Mouse (Mus musculus) midbrain, embryonic 10.5 days (tissue): ENCODE measurements around the gene Gngt2. TPM values are rescaled to one million over a fixed set of nuclear protein-coding genes. Genes with fewer than 3 reads are reported as not detected.

ENCODE experiments used
- DNase-seq: peaks from one replicate; pipeline ENCODE4 v3.0.0-alpha.2; 2017; ENCODE audit warnings: low spot score
- H3K27ac ChIP-seq: fragments of 300-500 bp; sonication (generic); replicated peaks from 2 replicates; pipeline ENCODE4 v1.5.1; 2016; ENCODE audit warnings: mild to moderate bottlenecking
- H3K27me3 ChIP-seq: fragments of 300-500 bp; sonication (generic); 2 replicates; pipeline ENCODE4 v1.6.1; 2016; ENCODE audit warnings: low read depth, mild to moderate bottlenecking; ENCODE audit not compliant: poor library complexity, severe bottlenecking
- H3K36me3 ChIP-seq: fragments of 300-500 bp; sonication (generic); 2 replicates; pipeline ENCODE4 v1.6.1; 2016; ENCODE audit warnings: mild to moderate bottlenecking, moderate library complexity
- H3K4me1 ChIP-seq: fragments of 300-500 bp; sonication (generic); 2 replicates; pipeline ENCODE4 v1.6.1; 2016
- H3K4me3 ChIP-seq: fragments of 300-500 bp; sonication (generic); 2 replicates; pipeline ENCODE4 v1.5.1; 2016; ENCODE audit warnings: mild to moderate bottlenecking, moderate library complexity
- H3K9me3 ChIP-seq: fragments of 300-500 bp; sonication (generic); replicated peaks from 2 replicates; pipeline ENCODE4 v1.6.1; 2016; ENCODE audit warnings: mild to moderate bottlenecking
- WGBS: fragments of 180-500 bp; shearing (Covaris S2); methylation state at CpG from one replicate; pipeline ENCODE4 v1.1.7; 2016; 5-methylcytosine and 5-hydroxymethylcytosine counted together
- polyA plus RNA-seq: library from polyadenylated mRNA; unstranded; fragments of >200 nt; fragmentation: Nextera tagmentation; extraction: Ambion mirVana; gene quantifications from 2 replicates; pipeline ENCODE4 v1.2.1, GENCODE M21; 2016

Gene Gngt2
- polyA plus RNA-seq, 1 experiment from 2014 or later = 6.1 TPM

- H3K27ac ChIP-seq = no peak overlapping the region
- H3K9me3 ChIP-seq = peaks cover 7% of the 10 kb centered on the region
- 0 out of 2 replicates have a peak, but pooled peaks cover 5% of the 10 kb centered on the region for H3K27me3 ChIP-seq
- DNase-seq = no peak
- 78% methylated on average over 4 of the region's 4 CpGs for WGBS
- H3K4me1 ChIP-seq = peaks cover 26% of the 10 kb centered on the region
- H3K36me3 ChIP-seq = no peaks in the 10 kb centered on the region
- no peak overlapping the region for H3K4me3 ChIP-seq
Measured at GRCm38 (mm10) chr11:95812224-95812623, 24.8 kb upstream of the Gngt2 start.

DNA sequence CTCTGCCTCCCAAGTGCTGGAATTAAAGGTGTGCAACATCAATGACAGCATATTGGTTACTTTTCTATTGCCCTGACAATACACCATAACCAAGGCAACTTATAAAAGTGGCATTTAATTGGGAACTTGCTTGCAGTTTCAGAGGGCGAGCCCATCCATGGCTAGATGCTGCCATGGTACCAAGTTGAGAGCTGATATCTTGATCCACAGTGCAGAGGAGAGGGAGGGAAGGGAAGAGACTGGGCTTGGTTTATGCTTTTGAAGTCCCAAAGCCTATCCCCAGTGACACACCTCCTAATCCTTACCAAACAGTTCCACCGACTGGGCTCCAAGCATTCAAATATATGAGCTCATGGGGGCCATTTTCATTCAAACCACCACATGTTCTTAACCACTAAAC lies 22.9 kb upstream of the Gngt2 start:
- no peak for DNase-seq
- H3K9me3 ChIP-seq = no peaks in the 10 kb centered on the region
- H3K36me3 ChIP-seq = no peaks in the 10 kb centered on the region
- no peak overlapping the region for H3K4me3 ChIP-seq
- H3K27me3 ChIP-seq = no peaks in the 10 kb centered on the region
- H3K27ac ChIP-seq = no peak overlapping the region
- H3K4me1 ChIP-seq = peaks cover 21% of the 10 kb centered on the region
- 91% methylated on average over 2 of the region's 2 CpGs for WGBS

DNA sequence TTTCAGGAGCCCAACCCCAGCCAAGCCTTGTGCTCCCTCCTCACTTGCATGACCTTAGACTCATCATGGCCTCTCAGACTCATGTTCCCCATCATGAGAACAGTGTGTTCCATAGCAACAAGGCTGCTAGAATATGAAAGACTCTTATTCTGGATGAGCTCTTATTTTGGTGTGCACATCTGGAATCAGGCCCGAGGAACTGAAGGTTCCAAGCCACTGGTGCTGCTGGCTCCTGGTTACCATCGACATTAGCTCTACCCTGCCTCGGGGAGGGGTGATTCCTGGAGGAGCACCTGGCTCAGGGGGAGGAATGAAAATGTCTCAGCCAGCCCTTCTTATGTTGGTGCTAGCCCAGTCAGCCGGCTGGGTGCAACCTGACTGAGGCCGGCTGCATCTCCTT lies 22.2 kb upstream of the Gngt2 start:
- WGBS = 85% methylated on average over 5 of the region's 5 CpGs

GRCm38 (mm10) chr11:95815412-95815811 lies 21.6 kb upstream of the Gngt2 start:
- 82% methylated on average over 9 of the region's 9 CpGs for WGBS
- no peaks in the 10 kb centered on the region for H3K27me3 ChIP-seq
- no peaks in the 10 kb centered on the region for H3K36me3 ChIP-seq
- peaks cover 8% of the 10 kb centered on the region for H3K4me1 ChIP-seq
- DNase-seq = no peak
- H3K9me3 ChIP-seq = no peaks in the 10 kb centered on the region
- H3K27ac ChIP-seq = no peak overlapping the region
- H3K4me3 ChIP-seq = no peak overlapping the region

More for the DNA sequence above, 22.2 kb upstream of the Gngt2 start:
- no peaks in the 10 kb centered on the region for H3K9me3 ChIP-seq
- H3K4me3 ChIP-seq = no peak overlapping the region
- peaks cover 14% of the 10 kb centered on the region for H3K4me1 ChIP-seq
- H3K27me3 ChIP-seq = no peaks in the 10 kb centered on the region
- no peak overlapping the region for H3K27ac ChIP-seq
- no peaks in the 10 kb centered on the region for H3K36me3 ChIP-seq
- no peak for DNase-seq

DNA sequence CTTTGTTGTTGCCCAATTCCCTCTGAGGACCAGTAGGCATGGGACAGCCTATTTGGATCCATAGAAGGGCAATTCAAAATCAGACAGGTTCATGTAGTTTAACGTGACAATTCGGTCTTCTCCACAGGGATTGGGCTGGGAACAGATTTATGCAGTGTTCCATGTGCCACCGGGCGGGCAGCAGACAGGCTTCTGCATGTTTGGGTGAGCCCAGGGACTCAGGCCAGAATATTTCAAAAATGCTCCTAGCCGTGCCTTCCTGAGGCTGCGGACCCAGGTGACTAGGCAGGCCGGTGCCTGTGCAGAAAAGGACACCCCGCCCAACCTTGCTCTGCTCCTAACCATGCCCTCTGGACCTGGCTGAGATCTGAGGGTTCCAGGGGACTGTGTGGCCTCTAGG lies 17.9 kb upstream of the Gngt2 start:
- H3K27ac ChIP-seq = no peak overlapping the region
- WGBS = 88% methylated on average over 8 of the region's 8 CpGs
- no peaks in the 10 kb centered on the region for H3K36me3 ChIP-seq
- H3K9me3 ChIP-seq = no peaks in the 10 kb centered on the region
- H3K27me3 ChIP-seq = peaks cover 30% of the 10 kb centered on the region
- no peak overlapping the region for H3K4me3 ChIP-seq
- peaks cover 12% of the 10 kb centered on the region for H3K4me1 ChIP-seq
- no peak for DNase-seq

GRCm38 (mm10) chr11:95821511-95821910 lies 15.5 kb upstream of the Gngt2 start:
- WGBS = 89% methylated on average over 3 of the region's 3 CpGs
- Histone ChIP-seq H3K4me3 (no peak overlapping the region), H3K36me3 (no peaks in the 10 kb centered on the region), H3K4me1 (peaks cover 22% of the 10 kb centered on the region), H3K27me3 (peaks cover 54% of the 10 kb centered on the region), H3K9me3 (no peaks in the 10 kb centered on the region), H3K27ac (no peak overlapping the region)
- DNase-seq = no peak

GRCm38 (mm10) chr11:95822437-95822836 lies 14.6 kb upstream of the Gngt2 start:
- 95% methylated on average over 4 of the region's 4 CpGs for WGBS
- no peaks in the 10 kb centered on the region for H3K9me3 ChIP-seq
- H3K4me1 ChIP-seq = peaks cover 22% of the 10 kb centered on the region
- H3K27me3 ChIP-seq = peaks cover 63% of the 10 kb centered on the region
- H3K36me3 ChIP-seq = no peaks in the 10 kb centered on the region
- no peak for DNase-seq
- no peak overlapping the region for H3K27ac ChIP-seq
- H3K4me3 ChIP-seq = no peak overlapping the region

- DNase-seq = peak; percentile 92
- Histone ChIP-seq H3K4me3 (peak within 1 kb of the TSS; percentile 68), H3K27me3 (peaks cover 81% of the 10 kb centered on the region), H3K27ac (peak within 1 kb of the TSS; percentile 85), H3K4me1 (peaks cover 22% of the 10 kb centered on the region), H3K36me3 (no peaks in the 10 kb centered on the region), H3K9me3 (no peaks in the 10 kb centered on the region)
- WGBS = under 1% methylated on average over 77 of the region's 78 CpGs
Measured at GRCm38 (mm10) chr11:95824071-95824876, 12.7 kb upstream of the Gngt2 start, which contains the start of gene Phospho1. Gene Phospho1 (plus strand): TSS chr11:95824499.

- no peaks in the 10 kb centered on the region for H3K36me3 ChIP-seq
- no peak for DNase-seq
- H3K4me3 ChIP-seq = peak overlapping the region; percentile 68
- peaks cover 22% of the 10 kb centered on the region for H3K4me1 ChIP-seq
- peaks cover 87% of the 10 kb centered on the region for H3K27me3 ChIP-seq
- WGBS = under 1% methylated on average over 11 of the region's 11 CpGs
- peak overlapping the region; percentile 85 for H3K27ac ChIP-seq
- H3K9me3 ChIP-seq = no peaks in the 10 kb centered on the region
Measured at GRCm38 (mm10) chr11:95824877-95825243, 12.2 kb upstream of the Gngt2 start.

GRCm38 (mm10) chr11:95825625-95826024 lies 11.4 kb upstream of the Gngt2 start:
- WGBS = 67% methylated on average over 3 of the region's 3 CpGs
- Histone ChIP-seq H3K27ac (no peak overlapping the region), H3K4me1 (peaks cover 29% of the 10 kb centered on the region), H3K9me3 (no peaks in the 10 kb centered on the region), H3K4me3 (no peak overlapping the region), H3K27me3 (peaks cover 95% of the 10 kb centered on the region), H3K36me3 (no peaks in the 10 kb centered on the region)
- no peak for DNase-seq

DNA sequence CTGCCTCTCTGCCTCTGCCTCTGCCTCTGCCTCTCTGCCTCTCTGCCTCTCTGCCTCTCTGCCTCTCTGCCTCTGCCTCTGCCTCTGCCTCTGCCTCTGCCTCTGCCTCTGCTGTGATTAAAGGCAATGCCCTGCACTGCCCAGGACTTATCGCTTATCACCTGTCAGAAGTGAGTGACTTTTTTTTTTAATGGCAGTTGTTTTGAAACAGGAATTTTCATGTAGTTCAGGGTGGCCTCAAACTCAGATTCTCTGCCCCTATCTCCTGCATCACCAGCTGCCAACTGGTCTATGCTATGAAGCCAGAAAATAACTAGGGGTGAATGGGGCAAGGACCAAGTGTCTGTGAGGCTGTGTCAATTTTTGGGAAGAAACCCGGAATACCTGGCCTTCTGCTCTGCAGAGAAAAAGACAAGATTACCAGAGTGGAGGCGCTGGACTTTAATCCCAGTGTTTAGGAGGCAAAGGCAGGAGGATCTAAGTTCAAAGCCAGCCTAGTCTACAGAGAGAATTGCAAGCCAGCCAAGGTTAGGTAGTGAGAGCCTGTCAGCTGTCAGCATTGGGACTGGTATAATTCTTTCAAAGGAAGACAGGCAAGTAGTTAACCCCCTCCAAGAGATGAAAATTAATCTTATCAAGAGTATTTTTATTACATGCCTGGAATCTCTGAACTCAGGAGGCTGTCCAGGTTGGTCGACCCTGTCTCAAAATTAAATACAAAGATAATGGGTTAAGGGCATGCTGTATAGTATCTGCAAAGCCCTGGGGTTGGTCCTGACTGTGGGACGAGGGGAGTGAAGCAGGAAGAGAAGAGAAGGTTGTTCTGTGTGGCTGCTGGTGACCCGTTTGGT lies 10.5 kb upstream of the Gngt2 start:
- H3K27me3 ChIP-seq = peaks cover 98% of the 10 kb centered on the region
- H3K4me3 ChIP-seq = no peak overlapping the region
- WGBS = 55% methylated on average over 6 of the region's 6 CpGs
- no peaks in the 10 kb centered on the region for H3K36me3 ChIP-seq
- no peak for DNase-seq
- no peaks in the 10 kb centered on the region for H3K9me3 ChIP-seq
- H3K27ac ChIP-seq = no peak overlapping the region
- H3K4me1 ChIP-seq = peaks cover 38% of the 10 kb centered on the region

DNA sequence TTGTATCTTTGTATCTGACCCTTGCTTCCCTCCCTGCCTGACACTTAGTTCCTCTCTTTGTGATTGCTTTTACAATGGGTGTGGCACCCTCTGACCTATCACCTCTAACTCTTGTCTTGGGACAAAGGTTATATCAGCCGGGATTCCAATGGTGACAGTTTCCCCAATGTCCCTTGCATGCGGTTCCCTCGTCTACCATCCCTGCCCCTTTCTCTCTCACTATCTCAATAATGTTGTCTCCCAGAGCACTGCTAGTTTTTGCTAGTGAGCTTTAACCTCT lies 9.9 kb upstream of the Gngt2 start:
- Histone ChIP-seq H3K27me3 (peaks cover 98% of the 10 kb centered on the region), H3K36me3 (no peaks in the 10 kb centered on the region), H3K27ac (no peak overlapping the region), H3K4me3 (no peak overlapping the region), H3K9me3 (no peaks in the 10 kb centered on the region), H3K4me1 (peaks cover 44% of the 10 kb centered on the region)
- 23% methylated on average over 3 of the region's 3 CpGs for WGBS
- no peak for DNase-seq

GRCm38 (mm10) chr11:95827464-95828085 lies 9.4 kb upstream of the Gngt2 start:
- H3K4me3 ChIP-seq = no peak overlapping the region
- H3K27ac ChIP-seq = no peak overlapping the region
- DNase-seq = peak; percentile 54
- H3K4me1 ChIP-seq = peaks cover 49% of the 10 kb centered on the region
- peaks cover 98% of the 10 kb centered on the region for H3K27me3 ChIP-seq
- WGBS = 18% methylated on average over 3 of the region's 3 CpGs
- no peaks in the 10 kb centered on the region for H3K9me3 ChIP-seq
- no peaks in the 10 kb centered on the region for H3K36me3 ChIP-seq
